Mouse (Mus musculus): Measurements from ENCODE around the gene Alox12.
A peak's percentile ranks its signal among the peaks of the same experiment; 100 is the strongest.

Alox12 gene

GRCm38 (mm10) chr11:70239541-70240279 lies 15.4 kb downstream of the Alox12 start, which contains the start of the genes Gm21988 and Rnasek:
Gm21988 (minus strand) TSS chr11:70239830.
Rnasek (minus strand) TSS chr11:70239842.
- DNase-seq (ENCODE audit: low read depth) = peak; percentile 90

GRCm38 (mm10) chr11:70238591-70239440 lies 16.3 kb downstream of the Alox12 start:
- peak; percentile 57 for DNase-seq (ENCODE audit: low read depth)

- peak; percentile 99 for DNase-seq (ENCODE audit: low read depth)
Observed at GRCm38 (mm10) chr11:70237457-70238167, 17.5 kb downstream of the Alox12 start, which contains the start of gene 0610010K14Rik. 0610010K14Rik (minus strand) TSS chr11:70237914.

- DNase-seq (ENCODE audit: low read depth) = no peak
Observed at GRCm38 (mm10) chr11:70236717-70237116, 18.4 kb downstream of the Alox12 start.

- DNase-seq (ENCODE audit: low read depth) = no peak
Observed at GRCm38 (mm10) chr11:70235254-70235900, 19.8 kb downstream of the Alox12 start.

- no peak for DNase-seq (ENCODE audit: low read depth)
Observed at GRCm38 (mm10) chr11:70234497-70234896, 20.7 kb downstream of the Alox12 start.

GRCm38 (mm10) chr11:70234037-70234436 lies 21.1 kb downstream of the Alox12 start:
- no peak for DNase-seq (ENCODE audit: low read depth)

GRCm38 (mm10) chr11:70233016-70233415 lies 22.1 kb downstream of the Alox12 start:
- peak; percentile 48 for DNase-seq (ENCODE audit: low read depth)

GRCm38 (mm10) chr11:70232546-70232945 lies 22.6 kb downstream of the Alox12 start:
- DNase-seq (ENCODE audit: low read depth) = peak; percentile 86

GRCm38 (mm10) chr11:70230239-70230727 lies 24.9 kb downstream of the Alox12 start:
- peak; percentile 96 for DNase-seq (ENCODE audit: low read depth)

GRCm38 (mm10) chr11:70229260-70230010 lies 25.7 kb downstream of the Alox12 start, which contains the start of gene Bcl6b:
Bcl6b (minus strand) TSS chr11:70229798.
- no peak for DNase-seq (ENCODE audit: low read depth)

- DNase-seq (ENCODE audit: low read depth) = no peak
Observed at GRCm38 (mm10) chr11:70228828-70229227, 26.3 kb downstream of the Alox12 start.

- no peak for DNase-seq (ENCODE audit: low read depth)
Observed at GRCm38 (mm10) chr11:70227661-70228245, 27.4 kb downstream of the Alox12 start.

- DNase-seq (ENCODE audit: low read depth) = no peak
Observed at GRCm38 (mm10) chr11:70227126-70227525, 28.0 kb downstream of the Alox12 start.

GRCm38 (mm10) chr11:70226602-70226890 lies 28.6 kb downstream of the Alox12 start:
- DNase-seq (ENCODE audit: low read depth) = no peak

- no peak for DNase-seq (ENCODE audit: low read depth)
Observed at GRCm38 (mm10) chr11:70225798-70226601, 29.2 kb downstream of the Alox12 start.

GRCm38 (mm10) chr11:70223724-70224123 lies 31.4 kb downstream of the Alox12 start:
- no peak for DNase-seq (ENCODE audit: low read depth)

GRCm38 (mm10) chr11:70221603-70222500 lies 33.3 kb downstream of the Alox12 start:
- no peak for DNase-seq (ENCODE audit: low read depth)

All from NIH3T3 (cell line).